Mouse (Mus musculus) bone marrow macrophage, adult 2 months (primary cell): Measurements from ENCODE around the gene 4933434E20Rik.

Experiments used
- CTCF ChIP-seq: IDR thresholded peaks from 2 replicates; pipeline ENCODE4 v1.5.1; 2012; ENCODE audit warnings: low read depth, mild to moderate bottlenecking, low read length, moderate library complexity
- POLR2A ChIP-seq: IDR thresholded peaks from 2 replicates; pipeline ENCODE4 v1.6.1; 2012; ENCODE audit warnings: mild to moderate bottlenecking, low read depth, low read length, borderline replicate concordance

DNA sequence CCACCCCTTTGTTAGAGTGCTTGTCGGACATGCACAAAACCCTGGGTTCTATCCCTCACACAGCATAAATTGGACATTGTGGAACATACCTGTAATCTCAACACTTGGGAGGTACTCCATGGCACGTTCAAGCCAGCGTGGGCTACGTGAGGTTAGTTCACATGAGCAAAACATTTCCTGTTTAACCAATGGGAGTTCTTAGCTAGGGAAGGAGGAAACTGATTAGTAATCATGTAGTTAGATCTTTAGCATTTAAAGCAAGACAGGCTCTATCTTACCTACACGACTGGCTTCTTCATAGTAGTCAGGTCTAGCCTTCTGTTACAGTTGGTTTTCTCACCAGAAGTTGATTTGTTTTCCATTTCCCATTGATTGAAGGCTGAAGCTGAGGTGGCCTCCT, 34.6 kb downstream of the 4933434E20Rik start:
- TF ChIP-seq CTCF (no peak), POLR2A (no peak)
